Mouse (Mus musculus) left cerebral cortex, postnatal 36 days (tissue): ENCODE measurements around the gene Top1. TPM values are rescaled to one million over a fixed set of nuclear protein-coding genes. Genes with fewer than 3 reads are reported as not detected.

ENCODE experiments used
- DNase-seq, 2 experiments: peaks; one replicate each; pipeline ENCODE4 v3.0.0; 2021 to 2022; ENCODE audit warnings: low spot score in 2 of 2, mixed read lengths in 1 of 2
- intact Hi-C: fragments of 180-260 bp; cut with DNase I; formaldehyde crosslinking; loops from one replicate; pipeline ENCODE4 v1.15.1; 2025
- total RNA-seq, 2 experiments: library from RNA; stranded (reverse); gene quantifications; 2 replicates each; pipeline ENCODE4 v1.2.3; 2021

The Top1 gene
- total RNA-seq, 2 experiments from 2014 or later: 66.5 to 87.4 TPM

DNA sequence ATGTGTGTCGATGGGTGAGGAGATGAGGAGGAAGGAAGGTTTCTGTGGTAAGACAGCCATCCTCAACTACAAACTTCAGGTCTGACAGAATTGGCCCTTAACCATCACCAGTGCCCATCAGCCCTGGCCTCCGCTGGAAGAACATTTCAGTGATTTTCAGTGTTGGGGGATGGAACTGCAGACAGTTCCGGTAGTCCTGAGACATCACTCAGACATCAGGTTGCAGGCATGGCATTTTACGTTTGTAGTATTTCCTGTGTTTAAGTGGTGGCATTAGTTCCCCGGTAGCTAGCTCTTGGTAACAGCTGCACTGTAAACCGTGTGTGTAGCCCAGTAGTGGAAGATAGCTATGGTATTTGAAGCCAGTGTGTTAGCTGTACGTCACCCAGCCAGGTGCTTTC, 87.4 kb downstream of the Top1 start:
- no peak for DNase-seq
- intact Hi-C loops: loop anchor here (5.0 kb wide), 1 partner anchor 139 kb away; the partner anchor contains the start of gene Zhx3

GRCm38 (mm10) chr2:160734331-160734730, 88.6 kb downstream of the Top1 start:
- intact Hi-C loops: loop anchor here (5.0 kb wide), 1 partner anchor 138 kb away; the partner anchor contains the start of gene Zhx3
- no peak for DNase-seq

GRCm38 (mm10) chr2:160735706-160736310, 90.1 kb downstream of the Top1 start:
- intact Hi-C loops: no loop called here
- no peak for DNase-seq

- DNase-seq: no peak
- intact Hi-C loops: no loop called here
Measured at GRCm38 (mm10) chr2:160736466-160736865, 90.8 kb downstream of the Top1 start.

DNA sequence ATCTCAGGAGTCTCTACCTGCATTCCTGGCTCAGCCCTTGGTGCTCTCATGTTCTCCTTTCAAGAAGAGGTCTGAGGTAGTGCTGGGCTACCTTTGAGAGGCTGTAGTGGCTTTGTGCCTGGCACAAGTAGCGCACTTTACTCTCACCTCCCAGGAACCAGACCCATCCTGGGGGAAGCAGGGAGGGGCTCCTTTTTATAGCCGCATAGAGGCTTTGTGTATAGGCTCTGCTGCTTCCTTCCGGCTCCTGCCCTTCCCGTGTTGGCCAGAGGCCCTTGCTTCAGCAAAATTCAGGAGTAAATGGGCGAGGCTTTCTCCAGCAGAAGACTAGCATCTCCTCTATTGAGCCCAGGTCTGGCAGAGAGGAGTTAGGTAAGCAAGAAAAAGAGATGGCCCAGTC, 92.7 kb downstream of the Top1 start:
- intact Hi-C loops: no loop called here
- DNase-seq: no peak

DNA sequence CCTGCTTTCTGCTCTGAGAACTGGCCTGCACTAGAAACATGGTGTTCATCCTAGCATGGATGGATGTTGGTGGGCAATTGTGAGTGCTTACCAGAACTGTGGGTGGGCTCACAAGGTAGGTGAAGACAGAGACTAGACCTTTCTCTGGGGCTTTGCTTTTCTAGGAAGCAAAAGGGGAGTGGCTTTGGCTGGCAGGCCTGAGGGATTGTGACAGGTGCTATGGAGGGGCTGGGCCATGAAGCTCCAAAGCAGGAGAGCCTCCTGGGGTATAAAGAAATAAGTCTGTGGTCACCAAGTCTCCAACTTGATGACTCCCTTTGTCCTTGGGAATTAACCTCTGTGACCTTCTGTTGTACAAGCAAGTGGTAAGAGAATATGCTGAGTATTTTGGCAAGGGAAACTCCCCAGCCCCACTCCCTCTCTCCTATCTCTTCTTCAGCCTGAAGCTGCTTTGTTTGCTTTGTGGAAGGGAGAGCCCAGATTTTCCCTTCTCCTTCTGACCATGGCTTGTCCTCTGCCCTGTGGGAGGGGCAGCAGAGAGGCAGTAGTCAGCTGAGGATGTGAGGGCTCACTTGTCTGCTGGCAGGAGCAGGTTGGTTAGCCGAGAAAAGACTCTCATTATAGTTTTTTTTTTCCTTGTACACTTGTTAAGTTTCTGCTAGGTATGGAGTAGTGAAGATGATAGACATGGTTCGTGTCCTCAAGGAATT, 94.1 kb downstream of the Top1 start:
- no peak for DNase-seq
- intact Hi-C loops: no loop called here

- no peak for DNase-seq
- intact Hi-C loops: no loop called here
Measured at GRCm38 (mm10) chr2:160740521-160741156, 95.0 kb downstream of the Top1 start.

DNA sequence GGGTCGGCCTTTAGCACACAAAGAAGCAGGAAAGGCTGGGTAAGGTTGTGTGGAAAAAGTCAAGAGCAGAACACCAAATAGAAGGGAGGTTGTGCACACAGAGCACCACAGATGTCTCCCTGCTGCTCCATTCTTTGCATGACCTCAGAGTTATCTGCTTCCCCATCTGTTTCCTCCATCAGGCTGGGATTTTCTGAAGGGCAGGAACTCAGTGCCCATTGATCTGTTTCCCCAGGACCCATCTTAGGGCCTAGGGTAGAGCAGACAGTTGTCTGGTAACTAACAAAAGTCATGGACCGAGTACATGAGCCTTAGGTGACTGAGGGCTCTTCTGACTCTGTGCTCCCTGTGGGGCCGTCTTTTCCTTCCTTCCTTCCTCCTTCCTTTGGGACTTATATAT, 95.9 kb downstream of the Top1 start:
- DNase-seq: no peak
- intact Hi-C loops: no loop called here

DNA sequence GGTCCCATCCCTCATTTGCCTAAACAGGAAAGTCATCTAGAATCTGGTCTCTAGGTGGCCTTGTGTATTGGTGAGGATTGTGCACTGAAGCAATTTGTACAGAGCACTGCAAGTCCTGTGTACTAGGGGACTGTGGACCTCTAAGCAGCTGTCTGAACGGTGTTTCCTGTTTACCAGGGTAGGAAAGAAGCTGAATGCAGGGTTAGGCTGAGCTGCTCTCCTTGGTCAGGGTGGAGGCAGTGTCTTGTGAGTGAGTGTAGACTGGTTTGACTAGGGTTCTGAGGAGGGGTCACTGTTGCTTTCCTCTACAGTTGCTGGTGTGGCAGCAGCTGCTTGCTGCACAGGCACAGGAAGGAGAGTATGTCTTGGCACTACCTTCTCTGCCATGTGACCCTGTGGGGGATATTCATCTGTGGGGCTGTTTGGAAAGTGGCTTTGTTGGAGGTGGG, 96.5 kb downstream of the Top1 start:
- no peak for DNase-seq
- intact Hi-C loops: no loop called here

DNA sequence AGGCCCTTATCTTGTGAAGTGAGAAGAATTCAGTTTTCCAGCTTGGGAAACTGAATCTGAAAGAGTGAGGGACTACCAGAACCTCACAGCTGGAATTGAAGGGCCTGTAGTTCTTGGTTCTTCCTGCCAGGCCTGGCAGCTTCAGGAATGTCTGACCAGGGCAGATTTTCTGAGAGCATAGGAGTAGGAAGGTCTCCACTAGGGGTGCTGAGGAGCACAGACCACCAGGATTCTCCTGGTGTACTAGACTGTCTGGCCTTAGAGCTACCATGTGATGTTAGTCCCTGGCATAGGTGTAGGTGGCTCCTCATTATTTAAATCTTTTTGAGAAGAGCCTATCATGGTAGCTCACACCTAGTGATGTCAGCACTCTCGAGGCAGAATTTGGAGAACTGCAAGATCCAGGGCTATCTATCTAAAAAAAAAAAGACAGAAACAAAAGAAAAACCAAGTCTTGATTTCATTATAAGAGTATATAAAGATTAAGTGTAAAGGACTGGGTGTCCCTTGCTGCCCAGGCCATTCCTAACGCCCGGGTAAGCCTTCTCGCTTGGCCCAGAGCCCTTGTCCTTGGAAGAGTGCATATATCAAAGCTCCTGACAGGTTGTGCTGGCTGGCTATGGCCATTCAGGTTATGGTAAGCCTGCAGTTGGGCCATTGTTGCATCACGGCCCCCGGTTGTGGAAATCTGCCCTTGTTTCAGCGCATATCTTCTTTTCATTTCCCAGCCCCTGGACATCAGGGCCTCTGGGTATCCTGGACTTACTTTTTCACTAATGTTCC, 98.5 kb downstream of the Top1 start:
- intact Hi-C loops: no loop called here
- DNase-seq: no peak

- intact Hi-C loops: no loop called here
- no peak for DNase-seq
Measured at GRCm38 (mm10) chr2:160744823-160745210, 99.1 kb downstream of the Top1 start.

GRCm38 (mm10) chr2:160745497-160745896, 99.8 kb downstream of the Top1 start:
- DNase-seq: no peak
- intact Hi-C loops: no loop called here

DNA sequence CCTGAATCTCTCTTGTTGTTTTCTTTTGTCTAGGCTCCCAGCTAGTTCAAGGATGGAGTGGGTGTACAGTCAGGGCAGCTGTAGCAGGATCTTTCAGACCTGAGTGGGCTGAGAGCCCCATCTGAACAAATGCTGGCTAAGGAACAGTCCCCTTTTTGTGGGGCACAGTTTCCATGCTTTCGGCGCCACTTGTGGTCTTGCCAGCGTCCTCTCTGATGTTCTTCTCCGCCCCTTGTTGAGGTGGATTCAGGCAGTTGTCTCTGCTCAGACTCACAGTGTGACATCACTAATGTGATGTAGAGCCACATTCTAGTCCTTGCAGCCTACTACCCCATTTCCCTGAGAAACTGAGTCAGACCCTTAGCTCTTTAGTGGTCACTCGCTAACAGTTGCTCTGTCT, 100.9 kb downstream of the Top1 start:
- intact Hi-C loops: no loop called here
- no peak for DNase-seq

- intact Hi-C loops: no loop called here
Measured at GRCm38 (mm10) chr2:160747075-160747474, 101.4 kb downstream of the Top1 start.

GRCm38 (mm10) chr2:160756583-160757203, 111.0 kb downstream of the Top1 start:
- intact Hi-C loops: no loop called here
- no peak for DNase-seq

More at GRCm38 (mm10) chr2:160747075-160747474, 101.4 kb downstream of the Top1 start:
- no peak for DNase-seq

DNA sequence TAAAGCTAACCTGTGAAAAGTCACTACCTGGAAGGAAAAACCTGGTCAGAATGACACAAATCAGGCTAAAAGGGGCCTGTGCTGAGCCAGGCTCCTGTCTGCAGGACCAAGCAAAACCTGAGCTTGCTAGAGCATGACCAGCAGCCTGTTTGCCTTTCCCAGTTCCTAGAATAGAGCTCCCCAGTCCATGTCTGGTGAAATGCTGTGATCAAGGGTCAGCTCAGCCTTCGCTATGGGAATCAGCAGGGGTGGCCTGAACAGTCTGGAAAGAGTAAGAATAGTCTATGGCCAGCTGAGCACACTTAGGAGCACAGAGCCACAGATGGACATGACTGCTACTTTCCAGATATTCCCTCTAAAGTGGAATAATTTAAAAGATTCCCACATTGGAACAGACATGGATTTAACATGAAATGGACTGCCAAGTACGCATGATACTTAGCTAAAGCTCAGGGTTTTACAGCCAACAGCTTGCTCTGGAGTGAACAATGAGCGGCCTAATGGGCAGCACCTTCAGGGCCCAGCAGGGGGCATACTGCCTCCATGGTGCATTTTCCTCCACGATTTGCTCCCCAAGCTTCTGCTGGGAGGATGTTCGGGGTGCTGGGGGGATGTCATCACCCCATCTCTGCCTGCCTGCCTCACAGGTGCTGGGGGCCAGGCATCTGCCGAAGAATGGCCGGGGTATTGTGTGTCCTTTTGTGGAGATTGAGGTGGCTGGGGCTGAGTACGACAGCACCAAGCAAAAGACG, 114.9 kb downstream of the Top1 start:
- intact Hi-C loops: loop anchor here (2.0 kb wide), 1 partner anchor 122 kb away; no protein-coding TSS in a partner anchor
- DNase-seq: peak; percentile 42 to 46

DNA sequence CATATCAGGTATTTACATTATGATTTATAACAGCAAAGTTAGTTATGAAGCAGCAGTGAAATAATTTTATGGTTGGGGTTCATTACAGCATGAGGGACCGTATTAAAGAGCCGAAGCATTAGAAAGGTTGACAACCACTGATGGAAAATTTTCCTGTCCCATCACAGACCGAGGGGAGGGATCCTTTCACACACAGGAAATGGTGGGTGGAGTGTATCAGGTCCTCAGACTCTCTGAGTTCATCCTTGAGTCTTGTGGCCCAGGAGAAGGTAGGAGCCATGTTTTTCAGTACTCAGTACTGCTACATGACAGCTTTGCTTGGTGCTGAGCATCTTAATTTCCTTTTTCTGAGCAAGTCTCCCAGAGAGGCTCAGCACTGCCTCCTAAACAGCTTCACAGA, 118.1 kb downstream of the Top1 start:
- intact Hi-C loops: no loop called here
- DNase-seq: no peak

DNA sequence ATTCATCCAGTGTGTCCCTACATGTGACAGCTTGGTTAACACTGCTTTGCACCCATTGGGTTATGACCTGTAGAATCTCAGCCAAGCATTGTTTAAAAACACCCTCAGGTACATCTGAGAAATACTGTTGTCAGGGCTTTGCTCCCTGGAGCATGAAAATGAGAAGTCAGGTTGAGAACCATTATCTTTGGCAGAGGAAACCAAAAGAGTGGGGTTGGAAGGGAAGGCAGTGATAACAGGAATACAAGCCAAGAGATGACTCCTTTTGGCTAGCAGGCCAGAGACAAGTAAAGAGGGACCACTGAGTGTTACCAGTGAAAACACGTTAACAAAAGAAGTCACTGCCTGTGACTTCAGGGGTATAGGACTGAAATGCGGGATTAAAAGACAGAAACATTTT, 118.7 kb downstream of the Top1 start:
- intact Hi-C loops: no loop called here
- no peak for DNase-seq

DNA sequence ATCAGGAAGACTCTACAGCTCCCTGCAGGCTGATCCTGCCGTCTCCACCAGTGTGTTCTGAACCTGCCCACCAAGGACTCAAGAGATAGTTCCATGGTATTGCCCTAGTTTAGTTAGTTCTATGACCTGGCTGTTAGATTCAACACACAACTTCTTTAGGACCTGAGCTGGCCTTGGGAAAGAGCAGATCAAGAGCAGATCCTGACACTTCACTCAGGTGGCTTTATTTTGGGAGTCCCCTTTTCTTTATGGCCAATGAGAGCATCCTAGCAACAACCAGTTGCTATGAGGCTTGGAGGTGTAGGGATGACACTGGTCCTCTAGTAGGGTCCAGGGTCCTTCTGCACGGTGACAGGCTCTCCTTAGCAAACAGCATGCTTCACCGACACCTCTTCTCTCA, 119.4 kb downstream of the Top1 start:
- DNase-seq: no peak
- intact Hi-C loops: no loop called here
